11 mouse cellular contexts compared by ENCODE assay signal in the genomic region with DNA sequence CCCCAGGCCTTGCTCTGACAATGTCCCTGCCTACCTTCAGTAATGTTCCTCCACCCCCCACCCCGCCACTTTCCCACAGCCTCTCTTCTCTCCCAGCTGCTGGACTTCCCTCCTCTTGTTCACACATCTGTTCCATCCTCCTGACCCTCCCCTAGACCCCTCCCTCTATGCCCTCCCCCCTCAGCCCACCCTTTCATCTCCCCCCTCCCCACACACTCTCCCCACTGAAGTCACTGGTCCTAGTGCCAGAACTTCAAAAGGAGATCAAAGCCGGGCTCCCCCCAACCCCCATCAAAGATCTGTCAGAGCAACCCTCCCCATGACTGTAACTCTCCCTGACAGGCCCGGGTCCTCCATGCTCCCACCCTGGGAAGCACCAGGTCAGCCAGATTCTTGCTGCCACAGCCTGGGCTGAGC.
DNase-seq lines count a peak whose midpoint lies in the region; ATAC-seq lines count a peak whose summit lies in the region.
"Had no signal": no experiment of that assay in that cellular context is flagged by ENCODE, and none has a peak within 500 bp of the region (broad histone marks: within the 10 kb centered on the region; RNA-seq: fewer than 3 reads in every experiment).

No protein-coding gene starts in this region.

- no peaks in the 10 kb centered on the region for H3K36me3 ChIP-seq in limb, embryonic 13.5 days
- H3K36me3 ChIP-seq in midbrain, embryonic 13.5 days: no peaks in the 10 kb centered on the region
- H3K36me3 ChIP-seq: heart, embryonic 12.5 days had no signal

- peaks cover 15% of the 10 kb centered on the region for H3K4me1 ChIP-seq in limb, embryonic 13.5 days
- H3K4me1 ChIP-seq in midbrain, embryonic 13.5 days (replicated peaks): peaks cover 31% of the 10 kb centered on the region

- ATAC-seq in limb, embryonic 13.5 days (ENCODE audit: low FRiP score, low read depth): peak; percentile 35; the same call in 1 of the 2 replicates
- ATAC-seq in midbrain, embryonic 13.5 days: peak; percentile 28
- ATAC-seq: forebrain, postnatal 0 days had no signal

- peaks cover 33% of the 10 kb centered on the region for H3K27me3 ChIP-seq in limb, embryonic 13.5 days
- peaks cover 11% of the 10 kb centered on the region for H3K27me3 ChIP-seq in midbrain, embryonic 13.5 days

- no peak overlapping the region for H3K9ac ChIP-seq in limb, embryonic 13.5 days
- no peak overlapping the region for H3K9ac ChIP-seq in midbrain, embryonic 13.5 days (replicated peaks)
- H3K9ac ChIP-seq: forebrain, postnatal 0 days; heart, embryonic 12.5 days had no signal

- no peaks in the 10 kb centered on the region for H3K9me3 ChIP-seq in limb, embryonic 13.5 days
- no peaks in the 10 kb centered on the region for H3K9me3 ChIP-seq in midbrain, embryonic 13.5 days
- H3K9me3 ChIP-seq: heart, embryonic 12.5 days had no signal

- H3K27ac ChIP-seq in limb, embryonic 13.5 days: no peak overlapping the region
- no peak overlapping the region for H3K27ac ChIP-seq in midbrain, embryonic 13.5 days
- H3K27ac ChIP-seq: layer of hippocampus, adult 2 months had no signal

- WGBS in limb, embryonic 13.5 days: 0% methylated on average over 2 of the region's 3 CpGs
- 3% methylated on average over 3 of the region's 3 CpGs for WGBS in midbrain, embryonic 13.5 days

- H3K4me3 ChIP-seq in limb, embryonic 13.5 days: no peak overlapping the region
- H3K4me3 ChIP-seq in midbrain, embryonic 13.5 days (replicated peaks): no peak overlapping the region
- H3K4me3 ChIP-seq: heart, embryonic 12.5 days; layer of hippocampus, adult 2 months had no signal

- H3K4me2 ChIP-seq in limb, embryonic 13.5 days (replicated peaks): no peak overlapping the region
- no peak overlapping the region for H3K4me2 ChIP-seq in midbrain, embryonic 13.5 days (replicated peaks)
- H3K4me2 ChIP-seq: heart, embryonic 12.5 days had no signal

- DNase-seq in adrenal gland, adult 8-10 months: peak; percentile 13
- DNase-seq in adrenal gland, postnatal 4 days (ENCODE audit: low spot score in 2 of 2): no peak
- peak; percentile 10 to 28 for DNase-seq in kidney, postnatal 4 days
- no peak for DNase-seq in kidney, postnatal 25 days
- DNase-seq in gastrocnemius, adult 18-20 months (ENCODE audit: low spot score): no peak
- DNase-seq in right cerebral cortex, adult 18-20 months: no peak
- DNase-seq: forebrain, postnatal 0 days had no signal

Comparison
In these comparisons a context has a peak if more than half of its experiments do, and no peak if none do; other contexts are left out.
1. DNase-seq: peak in adrenal gland, adult 8-10 months (single experiment) and kidney, postnatal 4 days (2 of 2); none in adrenal gland, postnatal 4 days (0 of 2), kidney, postnatal 25 days (0 of 2), gastrocnemius, adult 18-20 months (single experiment) and right cerebral cortex, adult 18-20 months (single experiment).